Mouse (Mus musculus): ENCODE results near the gene Selenov. TPM values are rescaled to one million over a fixed set of nuclear protein-coding genes. Genes with fewer than 3 reads are reported as not detected.

Selenov gene
- total and polyA plus RNA-seq, 2 experiments = not detected

GRCm38 (mm10) chr7:28278279-28278652 is 12.7 kb downstream of the Selenov start:
- DNase-seq (ENCODE audit: extremely low read depth, low read depth, low spot score) = peak; percentile 33

GRCm38 (mm10) chr7:28277615-28278278 is 13.2 kb downstream of the Selenov start, which contains the start of gene Eid2b:
Eid2b (plus strand) TSS chr7:28277739.
- peak; percentile 77 for DNase-seq (ENCODE audit: extremely low read depth, low read depth, low spot score)
- no peaks in the 10 kb centered on the region for H3K36me3 ChIP-seq (ENCODE audit: control insufficient read depth, insufficient read depth, low read length)
- 2% methylated on average over 68 of the region's 68 CpGs for WGBS

More at GRCm38 (mm10) chr7:28278279-28278652, 12.7 kb downstream of the Selenov start:
- Histone ChIP-seq H3K4me3 (ENCODE audit: insufficient read depth, low read depth, low read length) (peak overlapping the region; percentile 67), H3K79me2 (ENCODE audit: control insufficient read depth, insufficient read depth, low read length) (no peaks in the 10 kb centered on the region), H3K4me1 (ENCODE audit: control insufficient read depth, insufficient read depth, low read length) (no peaks in the 10 kb centered on the region), H3K36me3 (ENCODE audit: control insufficient read depth, insufficient read depth, low read length) (no peaks in the 10 kb centered on the region), H3K27ac (replicated peaks; ENCODE audit: insufficient read depth, low read depth, low read length) (peak overlapping the region; percentile 61; the same call in 1 of the 2 replicates), H3K27me3 (ENCODE audit: control insufficient read depth, insufficient read depth, low read length) (no peaks in the 10 kb centered on the region), H3K9ac (ENCODE audit: low read depth, low read length) (peak overlapping the region; percentile 83)
- WGBS = 60% methylated on average over 7 of the region's 7 CpGs
- no peak for TF ChIP-seq CTCF (IDR thresholded peaks at IDR 0.05; ENCODE audit: low read depth, low read length)
- no peak for TF ChIP-seq POLR2A (IDR thresholded peaks at IDR 0.05; ENCODE audit: extremely low read depth, insufficient read depth, low read length)

GRCm38 (mm10) chr7:28277237-28277614 is 13.8 kb downstream of the Selenov start:
- Histone ChIP-seq H3K27ac (replicated peaks; ENCODE audit: insufficient read depth, low read depth, low read length) (no peak overlapping the region), H3K4me1 (ENCODE audit: control insufficient read depth, insufficient read depth, low read length) (no peaks in the 10 kb centered on the region), H3K27me3 (ENCODE audit: control insufficient read depth, insufficient read depth, low read length) (no peaks in the 10 kb centered on the region), H3K9ac (ENCODE audit: low read depth, low read length) (no peak overlapping the region), H3K4me3 (ENCODE audit: insufficient read depth, low read depth, low read length) (no peak overlapping the region), H3K79me2 (ENCODE audit: control insufficient read depth, insufficient read depth, low read length) (no peaks in the 10 kb centered on the region), H3K36me3 (ENCODE audit: control insufficient read depth, insufficient read depth, low read length) (no peaks in the 10 kb centered on the region)
- TF ChIP-seq POLR2A (IDR thresholded peaks at IDR 0.05; ENCODE audit: extremely low read depth, insufficient read depth, low read length) (no peak), CTCF (IDR thresholded peaks at IDR 0.05; ENCODE audit: low read depth, low read length) (no peak)
- DNase-seq (ENCODE audit: extremely low read depth, low read depth, low spot score) = no peak
- 58% methylated on average over 8 of the region's 8 CpGs for WGBS

More at GRCm38 (mm10) chr7:28277615-28278278, 13.2 kb downstream of the Selenov start, which contains the start of gene Eid2b:
- Histone ChIP-seq H3K4me3 (ENCODE audit: insufficient read depth, low read depth, low read length) (peak within 1 kb of the TSS; percentile 67), H3K27me3 (ENCODE audit: control insufficient read depth, insufficient read depth, low read length) (no peaks in the 10 kb centered on the region), H3K4me1 (ENCODE audit: control insufficient read depth, insufficient read depth, low read length) (no peaks in the 10 kb centered on the region), H3K9ac (ENCODE audit: low read depth, low read length) (peak within 1 kb of the TSS; percentile 83), H3K79me2 (ENCODE audit: control insufficient read depth, insufficient read depth, low read length) (no peaks in the 10 kb centered on the region), H3K27ac (replicated peaks; ENCODE audit: insufficient read depth, low read depth, low read length) (peak within 1 kb of the TSS; percentile 61)
- TF ChIP-seq CTCF (IDR thresholded peaks at IDR 0.05; ENCODE audit: low read depth, low read length) (peak; percentile 95), POLR2A (IDR thresholded peaks at IDR 0.05; ENCODE audit: extremely low read depth, insufficient read depth, low read length) (no peak)

- TF ChIP-seq CTCF (IDR thresholded peaks at IDR 0.05; ENCODE audit: low read depth, low read length) (0 out of 2 replicates have a peak, but pooled peaks have one; percentile 16), POLR2A (IDR thresholded peaks at IDR 0.05; ENCODE audit: extremely low read depth, insufficient read depth, low read length) (no peak)
- WGBS = 74% methylated on average over 3 of the region's 3 CpGs
- no peak overlapping the region for H3K9ac ChIP-seq (ENCODE audit: low read depth, low read length)
- no peak for DNase-seq (ENCODE audit: extremely low read depth, low read depth, low spot score)
- H3K36me3 ChIP-seq (ENCODE audit: control insufficient read depth, insufficient read depth, low read length) = no peaks in the 10 kb centered on the region
- H3K4me3 ChIP-seq (ENCODE audit: insufficient read depth, low read depth, low read length) = no peak overlapping the region
- H3K79me2 ChIP-seq (ENCODE audit: control insufficient read depth, insufficient read depth, low read length) = no peaks in the 10 kb centered on the region
- 0 out of 2 replicates have a peak, but pooled peaks cover 3% of the 10 kb centered on the region for H3K27me3 ChIP-seq (ENCODE audit: control insufficient read depth, insufficient read depth, low read length)
- H3K27ac ChIP-seq (replicated peaks; ENCODE audit: insufficient read depth, low read depth, low read length) = no peak overlapping the region
- H3K4me1 ChIP-seq (ENCODE audit: control insufficient read depth, insufficient read depth, low read length) = no peaks in the 10 kb centered on the region
Observed at GRCm38 (mm10) chr7:28271761-28272160, 19.2 kb downstream of the Selenov start.

- no peaks in the 10 kb centered on the region for H3K79me2 ChIP-seq (ENCODE audit: control insufficient read depth, insufficient read depth, low read length)
- no peaks in the 10 kb centered on the region for H3K4me1 ChIP-seq (ENCODE audit: control insufficient read depth, insufficient read depth, low read length)
- no peaks in the 10 kb centered on the region for H3K36me3 ChIP-seq (ENCODE audit: control insufficient read depth, insufficient read depth, low read length)
- H3K4me3 ChIP-seq (ENCODE audit: insufficient read depth, low read depth, low read length) = no peak overlapping the region
- TF ChIP-seq CTCF (IDR thresholded peaks at IDR 0.05; ENCODE audit: low read depth, low read length) (no peak), POLR2A (IDR thresholded peaks at IDR 0.05; ENCODE audit: extremely low read depth, insufficient read depth, low read length) (no peak)
- H3K9ac ChIP-seq (ENCODE audit: low read depth, low read length) = no peak overlapping the region
- 0 out of 2 replicates have a peak, but pooled peaks cover 3% of the 10 kb centered on the region for H3K27me3 ChIP-seq (ENCODE audit: control insufficient read depth, insufficient read depth, low read length)
- 95% methylated on average over 12 of the region's 12 CpGs for WGBS
- DNase-seq (ENCODE audit: extremely low read depth, low read depth, low spot score) = no peak
- no peak overlapping the region for H3K27ac ChIP-seq (replicated peaks; ENCODE audit: insufficient read depth, low read depth, low read length)
Observed at GRCm38 (mm10) chr7:28269355-28269754, 21.6 kb downstream of the Selenov start.

GRCm38 (mm10) chr7:28268576-28268975 is 22.4 kb downstream of the Selenov start:
- 40% methylated on average over 16 of the region's 16 CpGs for WGBS
- no peak overlapping the region for H3K27ac ChIP-seq (replicated peaks; ENCODE audit: insufficient read depth, low read depth, low read length)
- H3K36me3 ChIP-seq (ENCODE audit: control insufficient read depth, insufficient read depth, low read length) = no peaks in the 10 kb centered on the region
- H3K4me1 ChIP-seq (ENCODE audit: control insufficient read depth, insufficient read depth, low read length) = no peaks in the 10 kb centered on the region
- H3K27me3 ChIP-seq (ENCODE audit: control insufficient read depth, insufficient read depth, low read length) = 0 out of 2 replicates have a peak, but pooled peaks cover 3% of the 10 kb centered on the region
- DNase-seq (ENCODE audit: extremely low read depth, low read depth, low spot score) = no peak
- TF ChIP-seq POLR2A (IDR thresholded peaks at IDR 0.05; ENCODE audit: extremely low read depth, insufficient read depth, low read length) = no peak
- TF ChIP-seq CTCF (IDR thresholded peaks at IDR 0.05; ENCODE audit: low read depth, low read length) = no peak
- H3K79me2 ChIP-seq (ENCODE audit: control insufficient read depth, insufficient read depth, low read length) = no peaks in the 10 kb centered on the region
- H3K9ac ChIP-seq (ENCODE audit: low read depth, low read length) = no peak overlapping the region
- peak overlapping the region; percentile 56; the same call in 1 of the 2 replicates for H3K4me3 ChIP-seq (ENCODE audit: insufficient read depth, low read depth, low read length)

Measured in liver, adult 2 months (tissue).